Mouse (Mus musculus): ENCODE results near the gene Garnl3.
A peak's percentile ranks its signal among the peaks of the same experiment; 100 is the strongest.

Garnl3 gene

DNA sequence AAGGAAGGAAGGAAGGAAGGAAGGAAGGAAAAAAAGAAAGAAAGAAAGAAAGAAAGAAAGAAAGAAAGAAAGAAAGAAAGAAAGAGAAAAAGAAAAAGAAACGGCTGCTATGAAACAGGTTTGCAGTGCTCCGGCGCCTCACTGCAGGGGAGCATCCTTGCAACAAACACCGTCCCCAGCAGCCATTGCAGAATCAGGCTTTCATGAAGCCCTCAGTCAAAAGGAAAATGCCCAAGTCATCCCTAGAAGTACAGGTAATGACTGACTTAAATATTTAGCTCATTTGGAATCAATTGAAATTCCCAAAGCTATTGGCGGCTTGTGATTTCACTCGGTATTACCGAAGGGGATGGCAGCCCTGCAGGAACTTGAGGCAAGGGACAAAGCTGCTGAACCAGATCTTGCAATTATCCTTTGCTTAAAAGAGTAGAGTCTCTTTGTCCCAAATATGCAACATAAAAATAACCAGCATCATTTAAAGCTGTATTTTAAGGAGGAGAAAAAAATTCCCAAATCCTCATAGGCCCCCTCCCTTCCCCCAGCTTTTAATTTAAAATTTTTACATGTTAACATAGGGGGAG lies 45.3 kb downstream of the Garnl3 start:
- no peak for DNase-seq

DNA sequence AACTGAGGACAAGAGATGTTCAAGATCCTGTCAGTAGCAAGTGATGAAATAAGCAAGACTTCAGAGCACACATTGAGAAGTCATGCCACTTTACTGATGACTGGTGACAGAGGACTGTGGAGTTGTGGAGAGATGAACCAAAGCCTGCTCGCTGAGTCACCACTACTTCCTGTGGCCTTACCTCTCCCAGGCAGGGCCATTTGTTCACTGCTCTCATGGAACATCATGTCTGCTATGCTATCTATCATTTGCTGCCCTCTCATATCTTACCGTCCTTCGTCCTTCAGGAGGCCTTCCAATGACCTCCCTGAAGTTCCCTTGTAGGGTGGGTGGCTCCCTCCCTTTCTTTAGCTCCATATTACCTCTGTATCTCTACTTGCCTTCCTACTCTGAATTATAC lies 47.2 kb downstream of the Garnl3 start:
- no peak for DNase-seq

DNA sequence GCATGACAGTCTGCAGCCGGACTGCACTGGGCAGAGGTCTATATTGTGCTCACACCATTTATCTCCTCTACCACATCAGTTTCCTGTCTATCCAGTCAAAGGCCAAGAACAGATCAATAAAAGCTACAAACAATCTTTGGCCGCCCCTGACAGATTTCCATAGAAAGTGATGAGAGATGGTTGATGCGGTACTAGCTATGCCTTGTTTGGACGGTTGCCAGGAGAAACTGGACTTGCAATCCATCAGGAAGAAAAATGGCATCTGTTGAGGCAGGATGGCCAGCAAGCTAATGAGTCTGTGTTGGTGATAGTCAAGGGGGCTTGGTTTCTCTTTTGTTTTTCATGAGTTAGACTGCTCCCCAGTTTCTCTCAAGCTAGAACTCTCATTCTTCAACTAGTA lies 51.3 kb downstream of the Garnl3 start:
- no peak for DNase-seq

DNA sequence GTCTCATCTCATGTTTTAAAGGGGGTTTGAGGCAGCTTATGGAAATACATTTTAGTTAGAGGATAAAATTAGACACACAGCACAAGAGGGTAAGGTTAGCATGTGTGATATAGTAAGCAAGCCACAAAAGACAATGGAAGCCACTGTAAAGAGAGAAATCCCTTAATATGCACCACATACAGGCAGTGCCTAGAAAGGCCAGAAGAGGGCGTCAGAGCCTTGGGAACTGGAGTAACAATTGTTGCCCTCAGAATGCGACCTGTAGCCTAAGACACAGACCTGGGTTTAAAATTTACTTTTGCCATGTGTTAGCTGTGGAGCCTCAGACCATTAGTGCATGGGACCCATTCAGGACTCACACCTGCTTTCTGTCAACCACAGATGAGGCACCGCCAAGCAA lies 54.2 kb downstream of the Garnl3 start:
- peak; percentile 35 for DNase-seq

DNA sequence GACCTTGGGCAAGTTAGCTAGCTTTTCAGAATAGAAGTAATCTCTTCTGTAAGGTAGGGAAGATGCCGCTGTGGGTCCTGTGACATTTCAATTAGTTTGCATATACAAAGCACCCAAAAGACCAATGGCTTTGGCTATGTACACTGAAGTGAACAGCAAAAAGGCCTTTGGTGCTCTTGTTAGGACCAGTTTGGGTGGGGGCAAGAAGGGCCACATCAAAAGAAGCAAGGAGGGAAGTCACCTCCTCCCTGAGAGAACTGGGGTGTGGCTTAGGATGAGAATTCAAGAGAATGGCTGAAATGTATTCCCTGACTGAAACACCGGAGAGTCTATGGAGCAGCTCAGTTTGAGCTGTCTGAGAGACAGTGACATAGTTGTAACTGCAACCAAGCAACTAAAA lies 56.5 kb downstream of the Garnl3 start:
- no peak for DNase-seq

DNA sequence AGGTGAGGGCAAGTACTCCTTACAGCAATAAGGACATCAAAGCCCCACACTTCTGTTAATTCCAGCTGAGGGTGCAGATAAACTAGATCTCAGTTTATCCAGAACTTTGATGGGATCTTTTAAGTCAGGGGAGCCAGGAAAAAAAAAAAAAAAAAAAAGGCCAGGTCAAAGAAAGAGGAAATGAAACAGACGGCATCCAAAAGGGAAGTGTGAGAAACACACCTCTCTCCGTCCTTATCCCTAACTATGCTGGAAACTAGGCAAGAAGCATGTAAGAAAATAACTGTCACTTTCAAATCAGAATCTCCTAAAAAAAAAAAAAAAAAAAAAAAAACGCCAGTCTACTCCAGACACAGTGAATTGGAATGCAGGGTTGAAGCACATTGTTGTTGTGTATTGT lies 57.3 kb downstream of the Garnl3 start:
- no peak for DNase-seq

DNA sequence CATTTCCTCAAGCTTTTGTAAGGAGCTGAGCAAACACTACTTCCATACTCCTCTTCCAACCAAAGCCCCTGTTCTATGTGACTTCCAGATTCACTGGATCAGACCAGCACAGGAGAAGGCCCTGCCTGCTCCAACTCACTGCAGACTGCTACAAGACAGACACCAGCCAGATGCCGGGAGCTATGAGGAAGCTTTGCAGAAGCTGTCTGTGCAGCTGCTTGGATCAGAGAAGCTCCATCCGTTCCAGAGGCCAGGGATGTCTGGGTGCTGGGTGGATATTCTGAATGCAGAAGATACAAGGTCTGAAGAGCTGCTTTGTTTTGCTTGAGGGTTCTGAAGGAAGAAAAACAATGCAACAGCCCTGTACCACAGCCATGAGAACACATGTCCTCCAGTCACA lies 59.1 kb downstream of the Garnl3 start:
- no peak for DNase-seq

DNA sequence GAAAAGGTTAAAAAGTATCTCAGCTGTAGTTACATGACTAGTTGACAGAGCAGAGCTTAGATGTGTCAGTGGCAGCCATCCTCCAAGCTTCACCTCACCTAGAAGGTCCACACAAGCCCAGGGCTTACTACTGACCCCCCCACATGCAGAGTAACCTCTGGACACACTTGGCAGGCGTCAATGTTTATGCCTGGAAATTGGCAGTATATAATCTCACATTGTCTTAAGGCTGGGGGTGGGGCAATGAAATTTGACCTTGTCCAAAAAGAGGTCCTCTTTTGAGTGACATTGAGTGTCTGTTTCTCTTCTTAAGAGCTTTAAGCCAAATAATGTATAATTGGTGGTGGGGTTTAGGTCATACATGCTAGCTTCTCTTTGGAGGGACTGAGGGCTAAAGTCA lies 65.8 kb downstream of the Garnl3 start:
- peak; percentile 65 for DNase-seq

DNA sequence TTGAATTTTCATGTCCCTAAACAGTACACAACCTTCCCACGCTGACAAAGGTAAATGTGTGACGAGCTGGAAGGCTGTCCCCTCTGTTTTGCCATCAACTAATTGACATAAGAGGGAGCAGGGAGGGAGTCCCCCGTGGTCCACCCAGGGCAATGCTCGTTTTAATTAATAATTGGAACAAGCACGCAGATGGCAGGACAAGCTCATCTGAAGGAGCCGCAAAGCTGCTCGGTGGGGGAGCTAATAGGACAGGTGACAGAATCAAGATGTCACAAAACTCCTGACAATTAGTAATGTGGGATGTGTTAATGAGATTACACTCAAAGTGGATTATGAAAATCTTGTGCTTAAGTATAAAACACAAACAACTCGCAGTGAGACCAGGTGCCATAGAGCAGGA lies 68.7 kb downstream of the Garnl3 start:
- DNase-seq: no peak

DNA sequence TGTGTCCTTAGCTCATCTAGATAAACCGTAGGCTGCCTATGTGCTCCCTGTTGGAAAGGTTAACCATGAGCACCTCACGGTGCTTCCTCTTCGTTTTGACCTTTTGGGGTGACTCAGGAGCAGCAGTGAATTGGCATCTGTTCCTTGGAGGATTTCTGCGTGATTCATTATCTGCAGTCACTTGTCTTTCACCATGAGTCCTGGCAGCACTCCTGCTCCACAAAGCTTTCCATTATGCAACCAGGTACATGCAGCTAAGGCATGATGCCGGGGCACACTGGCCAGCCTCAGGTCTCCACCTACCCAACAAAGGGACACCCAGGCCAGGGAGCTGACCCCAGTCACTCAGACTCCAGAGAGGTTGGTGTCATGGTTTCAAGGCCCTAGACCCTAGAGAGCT lies 72.5 kb downstream of the Garnl3 start:
- DNase-seq: no peak

DNA sequence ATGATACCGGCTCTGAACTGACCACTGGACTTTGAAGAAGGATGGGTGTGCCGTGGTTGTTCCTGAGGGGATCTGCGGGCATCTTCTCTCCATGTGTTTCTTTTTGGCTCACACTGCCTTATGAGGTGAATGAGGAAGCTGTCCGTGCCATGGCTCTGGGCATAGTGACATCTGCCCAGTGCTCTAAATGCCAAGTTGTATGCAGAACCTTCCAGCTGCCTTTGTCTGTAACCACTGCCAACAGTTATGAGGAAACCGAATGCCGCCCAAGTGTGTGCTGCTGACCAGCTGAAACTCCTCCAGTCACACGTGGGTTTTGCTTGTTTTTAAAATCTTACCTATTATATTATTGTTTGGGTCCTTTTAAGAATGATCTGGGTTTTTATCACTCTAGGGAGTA lies 73.9 kb downstream of the Garnl3 start:
- peak; percentile 47 for DNase-seq

DNA sequence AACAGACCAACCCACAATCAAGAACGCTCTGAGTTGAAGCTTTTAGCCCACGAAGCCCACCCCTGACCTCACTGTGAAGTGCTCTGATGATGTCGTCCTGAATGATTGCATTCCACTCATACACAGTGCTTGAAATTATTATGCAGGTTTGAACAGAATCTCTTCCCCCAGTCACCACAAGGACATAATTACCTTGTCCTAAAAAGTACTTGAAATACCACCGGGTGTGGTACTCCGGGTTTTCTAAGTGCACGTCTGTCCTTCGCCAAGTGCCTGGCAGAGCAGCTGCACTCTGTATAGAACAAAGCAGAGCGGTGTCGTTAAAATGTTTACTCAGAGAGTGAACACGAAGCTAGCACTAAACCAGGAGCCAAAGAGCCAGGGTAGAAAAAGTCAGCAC lies 77.5 kb downstream of the Garnl3 start:
- peak; percentile 25 for DNase-seq

DNA sequence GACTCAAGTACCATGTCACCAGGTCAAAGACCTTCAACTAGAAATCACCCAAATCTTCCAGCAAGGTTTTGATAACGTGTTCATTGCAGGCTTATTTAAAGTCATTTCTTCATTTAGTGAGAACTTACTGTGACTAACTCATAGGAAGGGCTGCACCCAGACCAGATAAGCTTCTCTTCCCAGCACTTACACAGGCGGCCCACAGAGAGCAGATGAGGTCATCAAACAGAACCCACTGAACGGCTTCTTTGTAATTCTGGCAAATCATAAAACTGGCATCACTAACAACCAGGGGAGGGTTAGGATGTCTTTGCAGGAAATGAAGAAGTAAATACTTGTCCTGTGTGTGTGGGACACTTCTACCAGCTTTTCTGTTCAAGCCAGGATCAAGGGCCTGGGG lies 84.1 kb downstream of the Garnl3 start:
- DNase-seq: no peak

DNA sequence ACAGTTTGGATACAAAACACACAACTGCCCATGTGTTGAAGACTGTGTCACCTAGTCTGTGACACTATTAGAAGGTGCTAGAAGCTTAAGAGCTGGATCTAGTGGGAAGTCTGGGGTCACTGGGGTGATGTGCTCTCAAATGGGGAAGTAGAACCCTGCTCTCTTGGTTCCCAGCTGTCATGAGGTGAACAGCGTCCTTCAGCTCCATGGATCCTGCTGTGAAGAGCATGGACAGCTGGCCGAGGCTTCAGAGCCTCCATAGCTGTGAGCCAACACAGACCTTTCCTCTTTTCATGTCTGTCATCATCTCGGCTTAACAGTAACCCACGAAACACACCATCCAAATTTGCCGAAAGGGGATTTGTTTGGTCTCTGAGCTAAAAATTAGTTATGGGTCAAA lies 84.5 kb downstream of the Garnl3 start:
- no peak for DNase-seq

DNA sequence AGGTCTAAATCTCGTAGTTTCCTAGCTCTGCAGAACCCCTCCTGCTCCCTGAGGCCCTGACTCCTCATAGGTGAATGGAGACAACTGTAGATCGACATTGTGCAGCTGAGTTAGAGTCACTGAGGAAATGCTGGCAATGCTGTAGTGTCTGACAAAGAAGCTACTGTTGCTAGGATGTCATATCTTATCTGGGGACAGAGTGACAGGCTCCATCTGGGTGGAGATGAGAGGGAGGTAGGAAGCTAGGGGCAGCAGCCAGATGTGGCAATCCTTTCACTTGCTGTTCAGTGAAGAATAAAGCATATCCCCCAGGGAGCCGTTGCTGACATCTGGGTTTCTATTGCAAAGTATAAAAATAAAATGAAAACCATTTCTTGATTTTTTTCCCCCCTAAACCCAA lies 85.6 kb downstream of the Garnl3 start:
- no peak for DNase-seq

DNA sequence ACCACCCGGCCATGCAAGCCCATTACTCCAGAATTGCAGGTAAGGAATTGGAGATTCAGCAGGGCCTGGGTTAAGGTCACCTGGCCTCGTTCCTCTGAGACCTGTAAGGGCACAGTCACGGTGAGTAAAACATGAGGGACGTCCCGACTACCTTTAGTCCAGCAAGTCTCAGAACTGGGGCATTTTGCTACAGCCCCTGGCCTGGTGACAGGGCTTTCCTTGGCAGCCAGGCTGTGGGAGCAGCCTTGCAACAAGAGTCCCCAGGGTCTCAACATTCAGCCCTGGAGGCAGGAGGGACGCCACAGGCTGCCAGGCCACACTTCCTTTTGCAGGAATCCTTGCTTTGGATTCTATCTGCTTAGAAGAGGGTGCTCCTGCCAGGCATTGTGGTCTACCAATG lies 88.7 kb downstream of the Garnl3 start:
- DNase-seq: no peak

DNA sequence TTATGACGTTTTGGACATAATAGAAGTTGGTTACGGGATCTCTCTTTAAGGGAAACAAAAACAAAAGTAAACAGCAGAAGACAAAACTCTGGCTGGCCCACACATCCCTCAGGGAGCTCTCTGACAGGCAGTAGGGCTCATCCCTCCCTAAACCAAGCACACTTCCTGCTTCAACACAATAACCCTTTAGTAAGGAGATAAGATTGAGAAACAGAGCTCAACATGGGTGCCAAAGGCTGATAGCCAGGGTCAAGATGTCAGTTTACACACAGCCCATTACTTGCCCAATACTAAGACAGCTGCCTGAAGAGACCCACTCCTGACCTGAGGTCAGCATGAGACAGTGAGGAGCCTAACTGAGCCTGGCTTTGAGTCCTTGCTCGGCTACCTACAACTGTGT lies 89.9 kb downstream of the Garnl3 start:
- DNase-seq: peak; percentile 17

DNA sequence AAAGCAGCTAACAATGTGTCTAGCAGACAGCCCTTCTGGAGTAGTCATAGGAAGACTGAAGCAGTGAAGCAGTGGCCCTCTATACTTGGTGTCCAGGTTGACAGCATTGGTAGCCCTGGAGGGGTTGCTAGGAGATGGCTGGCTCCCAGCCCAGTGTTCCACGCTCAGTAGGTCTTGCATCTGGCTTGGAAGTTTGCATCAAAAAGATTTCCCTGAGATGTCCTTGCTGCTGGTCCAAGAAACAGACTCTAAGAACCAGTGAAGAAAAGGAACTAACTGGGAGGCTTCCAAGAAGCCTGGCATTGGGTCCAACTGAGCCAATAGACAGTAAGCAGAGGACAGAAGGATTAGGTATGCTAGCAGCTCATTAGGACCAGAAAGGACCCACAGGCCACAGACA lies 94.0 kb downstream of the Garnl3 start:
- DNase-seq: no peak

DNA sequence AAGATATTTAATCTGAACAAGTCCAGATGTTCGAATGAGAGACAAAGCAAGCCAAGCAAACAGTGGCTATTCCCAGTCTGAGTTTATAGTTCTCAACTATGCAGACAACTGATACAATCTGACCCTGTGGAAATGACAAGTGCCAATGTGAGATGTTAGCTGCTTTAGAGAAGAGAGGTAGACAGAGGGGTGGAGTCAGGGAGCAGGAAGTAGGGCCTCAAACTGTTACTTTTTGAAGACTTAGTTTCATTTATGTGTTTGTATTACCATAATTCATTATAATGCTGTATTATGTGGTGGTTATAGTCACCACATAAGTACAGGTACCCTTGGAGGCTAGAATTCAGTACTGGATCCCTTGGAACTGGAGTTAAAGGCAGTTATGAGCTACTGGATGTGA lies 96.2 kb downstream of the Garnl3 start:
- DNase-seq: no peak

DNA sequence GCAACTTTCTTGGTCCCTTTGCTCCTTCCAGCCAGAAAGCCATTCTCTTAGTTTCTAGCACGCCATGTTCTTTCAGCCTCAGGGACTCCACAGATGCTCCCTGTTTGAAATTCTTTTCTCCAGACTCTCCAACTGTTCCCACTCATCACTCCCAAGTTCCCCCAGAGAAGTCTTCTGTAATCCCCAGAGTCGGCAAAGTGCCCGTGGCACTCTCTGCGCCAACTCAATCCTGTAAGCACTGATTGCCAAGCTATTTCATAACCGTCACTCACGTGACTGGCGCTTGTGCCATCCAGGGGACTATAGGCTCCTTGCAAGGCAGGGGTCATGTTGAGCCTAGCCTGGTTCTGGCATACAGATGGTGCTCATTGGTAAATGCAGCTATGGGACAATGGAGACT lies 98.2 kb downstream of the Garnl3 start:
- no peak for DNase-seq

DNA sequence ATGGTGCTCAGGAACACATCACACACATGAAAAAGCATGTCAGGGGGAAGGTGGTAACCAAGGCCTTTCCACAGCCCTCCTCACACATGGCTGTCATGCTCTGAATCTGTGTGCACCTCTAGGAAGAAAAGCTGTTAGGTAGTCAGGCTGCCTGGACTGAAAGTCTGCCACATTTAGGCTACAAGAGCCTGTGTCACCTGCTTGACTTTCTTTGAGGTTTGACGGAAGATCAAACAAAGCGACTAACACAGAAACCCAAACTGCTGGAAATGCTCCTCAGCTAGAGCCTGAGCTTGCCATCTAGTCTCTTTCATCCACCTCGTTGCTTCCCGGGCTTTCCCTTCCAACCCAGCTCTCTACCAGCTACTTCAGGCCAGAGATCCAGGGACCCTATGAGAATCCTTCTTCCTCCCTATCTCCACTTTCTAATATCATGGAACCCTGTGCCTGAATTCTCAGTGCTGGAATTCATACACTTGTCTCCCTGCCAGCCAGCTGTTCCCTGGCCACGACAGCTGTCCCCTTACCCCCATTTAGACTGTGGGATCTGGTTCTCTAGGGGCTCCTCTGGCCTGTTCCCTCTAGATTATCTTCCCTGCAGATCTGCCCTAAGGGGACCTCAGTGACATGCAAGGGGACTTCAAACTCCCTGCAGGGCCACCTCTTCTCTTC lies 98.9 kb downstream of the Garnl3 start:
- no peak for DNase-seq

DNA sequence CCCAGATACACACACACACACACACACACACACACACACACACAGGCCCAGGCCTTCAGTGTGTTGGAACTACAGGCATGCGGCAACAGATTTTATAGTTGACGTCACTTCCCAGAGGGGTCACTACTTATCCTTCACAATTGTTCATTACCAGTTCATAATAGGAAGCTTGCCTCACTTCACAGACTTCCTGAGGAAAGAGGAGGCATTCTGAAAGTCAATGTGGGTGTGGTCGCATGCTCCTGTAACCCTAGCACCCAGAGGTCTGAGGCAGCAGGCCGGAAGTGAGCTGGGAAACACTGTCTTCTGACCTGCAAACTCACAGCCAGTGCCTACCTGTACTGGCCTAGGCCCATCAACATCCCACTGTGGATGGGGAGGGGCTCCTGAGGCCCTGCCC lies 106.4 kb downstream of the Garnl3 start:
- DNase-seq: peak; percentile 54

DNA sequence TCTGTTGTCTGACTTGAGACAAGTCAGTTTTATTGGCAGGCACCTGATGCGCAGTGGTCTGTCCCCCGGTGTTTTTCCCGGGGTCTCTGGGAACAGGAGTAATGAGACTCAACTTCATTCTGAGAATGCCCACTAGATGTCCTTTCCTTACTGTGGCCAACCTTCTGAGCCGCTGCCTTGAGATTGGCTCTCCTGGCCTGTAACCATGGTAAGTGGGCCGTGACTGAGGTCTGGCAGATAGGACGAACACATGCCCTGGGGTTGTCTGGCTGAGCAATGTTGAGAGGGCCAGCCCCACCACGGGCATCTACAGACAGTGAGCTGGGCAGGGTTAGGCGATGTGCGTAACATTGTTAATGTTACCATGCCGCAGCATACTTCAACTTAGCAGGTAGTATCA lies 106.9 kb downstream of the Garnl3 start:
- peak; percentile 27 for DNase-seq

DNA sequence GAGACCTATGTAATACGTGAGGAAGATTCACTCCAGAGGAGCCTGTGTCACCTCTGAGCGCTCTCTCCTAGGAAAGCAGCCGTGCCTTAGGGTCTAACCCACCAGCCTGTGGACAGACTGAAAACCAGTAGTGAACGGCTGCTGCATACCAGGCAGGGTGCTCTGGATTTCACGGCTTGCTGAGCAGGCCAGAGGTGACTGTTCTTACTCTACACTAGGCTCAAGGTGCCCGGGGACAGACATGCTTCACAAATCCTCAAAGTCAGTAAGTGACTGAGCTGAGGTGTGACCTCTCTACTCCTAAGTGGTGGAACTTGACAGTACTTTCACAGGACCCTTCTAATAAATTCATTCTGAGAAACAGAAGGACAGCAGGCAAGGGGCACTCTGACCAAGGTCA lies 108.6 kb downstream of the Garnl3 start:
- no peak for DNase-seq

DNA sequence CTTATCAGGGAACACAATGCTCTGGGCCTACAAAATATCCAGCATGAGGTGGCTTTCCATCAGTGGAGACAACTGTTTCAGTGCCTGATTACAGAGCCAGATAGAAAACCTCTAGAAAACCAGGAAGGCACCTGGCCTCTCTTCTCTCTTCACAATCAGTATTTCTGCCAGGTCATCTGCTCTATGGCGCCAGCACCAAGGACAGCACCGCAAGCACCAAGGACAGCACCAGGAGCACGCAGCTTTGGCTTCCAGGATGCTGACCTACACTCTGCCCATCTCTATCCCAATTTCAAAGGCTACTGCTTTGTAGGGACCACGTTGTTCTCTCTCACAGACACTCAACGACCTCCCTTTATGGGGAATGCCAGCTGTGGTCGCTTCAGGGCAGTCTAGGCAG lies 113.4 kb downstream of the Garnl3 start:
- peak; percentile 58 for DNase-seq
